Mouse (Mus musculus): ENCODE measurements at regions not wholly inside any gene's neighbourhood (a gene's known extent, or its start where the extent isn't known, plus 50 kb on each side); places are given as distances from the start of the nearest gene placed in this dataset.

DNA sequence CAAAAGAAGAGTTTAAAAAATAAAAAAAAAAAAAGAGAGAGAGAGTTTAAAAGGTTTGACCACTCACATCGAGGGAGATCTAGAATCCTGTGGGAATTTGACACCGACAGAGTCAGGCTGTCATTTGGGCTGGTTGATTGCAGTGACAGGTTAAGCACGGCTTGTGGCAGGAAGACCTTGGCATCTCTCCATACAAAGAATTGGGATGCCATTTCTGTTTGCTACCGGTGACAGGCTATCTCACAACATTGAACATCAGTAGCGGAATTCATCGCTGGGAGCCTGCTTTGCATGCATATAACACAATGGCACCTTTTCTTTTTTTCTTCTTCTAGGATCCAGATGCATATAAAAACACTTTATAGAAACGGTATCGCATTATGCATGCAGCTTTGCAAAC is 53.7 kb upstream of the Gm26657 start:
- H3K9me3 ChIP-seq, result no peaks in the 10 kb centered on the region
- H3K4me1 ChIP-seq, result peaks cover 5% of the 10 kb centered on the region; the same call in 1 of the 2 replicates
- no peak for ATAC-seq (ENCODE audit: low FRiP score, low read depth)
- peaks cover 6% of the 10 kb centered on the region; the same call in 1 of the 2 replicates for H3K27me3 ChIP-seq
- no peak overlapping the region for H3K9ac ChIP-seq (replicated peaks)
- H3K4me3 ChIP-seq, result no peak overlapping the region
- 70% methylated on average over 8 of the region's 8 CpGs for WGBS
- no peaks in the 10 kb centered on the region for H3K36me3 ChIP-seq
- no peak overlapping the region for H3K27ac ChIP-seq (replicated peaks)
- H3K4me2 ChIP-seq (replicated peaks), result no peak overlapping the region

DNA sequence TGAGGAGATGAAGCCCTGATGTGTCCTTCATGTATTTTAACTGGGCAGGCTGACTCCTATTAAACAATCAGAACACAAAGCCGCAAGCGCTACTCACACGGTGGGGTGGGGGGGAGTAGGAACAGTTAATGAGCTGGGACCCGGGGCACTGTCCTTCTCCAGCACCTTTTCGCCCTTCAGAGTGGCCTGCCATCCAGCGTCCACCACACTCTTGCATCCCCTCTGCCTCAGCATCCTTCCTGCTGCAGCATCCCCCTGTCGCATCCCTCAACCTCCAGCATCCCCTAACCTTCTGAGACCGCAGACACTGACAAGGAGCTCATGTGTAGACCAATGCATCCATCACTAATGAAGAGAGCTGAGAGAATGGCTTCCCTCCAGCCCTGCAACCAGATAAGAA is 54.2 kb upstream of the Gm26657 start:
- Histone ChIP-seq H3K27me3 (peaks cover 6% of the 10 kb centered on the region; the same call in 1 of the 2 replicates), H3K9ac (replicated peaks) (no peak overlapping the region), H3K4me2 (replicated peaks) (peak overlapping the region; percentile 36)

DNA sequence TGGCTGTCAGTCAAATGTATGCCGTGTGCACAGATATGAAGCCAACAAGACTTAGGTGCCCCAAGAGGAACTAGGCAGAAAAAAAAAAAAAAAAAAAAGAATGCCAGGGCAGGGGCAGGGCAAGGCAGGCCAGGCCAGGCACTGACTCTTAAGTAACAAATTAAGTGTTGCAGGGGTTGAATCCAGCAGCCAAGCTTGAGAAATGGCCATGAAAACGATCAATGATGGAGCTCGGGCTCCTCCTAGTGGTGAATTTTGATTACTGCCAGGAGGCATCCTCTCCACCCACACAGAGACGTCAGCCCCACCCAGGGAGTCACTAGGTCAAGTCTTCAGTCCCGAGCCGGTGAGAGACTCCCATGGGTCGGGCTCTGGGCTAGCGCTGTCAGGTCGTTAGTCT is 54.7 kb upstream of the Gm26657 start:
- no peak overlapping the region for H3K9ac ChIP-seq (replicated peaks)
- ATAC-seq (ENCODE audit: low FRiP score, low read depth), result peak; percentile 79
- 9% methylated on average over 9 of the region's 9 CpGs for WGBS
- H3K27ac ChIP-seq (replicated peaks), result no peak overlapping the region
- H3K9me3 ChIP-seq, result no peaks in the 10 kb centered on the region
- H3K4me1 ChIP-seq, result peaks cover 5% of the 10 kb centered on the region; the same call in 1 of the 2 replicates
- H3K27me3 ChIP-seq, result peaks cover 6% of the 10 kb centered on the region; the same call in 1 of the 2 replicates
- H3K36me3 ChIP-seq, result no peaks in the 10 kb centered on the region
- peak overlapping the region; percentile 36 for H3K4me2 ChIP-seq (replicated peaks)
- no peak overlapping the region for H3K4me3 ChIP-seq

More for the DNA sequence above, 54.2 kb upstream of the Gm26657 start:
- H3K36me3 ChIP-seq, result no peaks in the 10 kb centered on the region
- no peak overlapping the region for H3K4me3 ChIP-seq
- peak; percentile 30; the same call in 1 of the 2 replicates for ATAC-seq (ENCODE audit: low FRiP score, low read depth)
- 57% methylated on average over 8 of the region's 8 CpGs for WGBS
- no peaks in the 10 kb centered on the region for H3K9me3 ChIP-seq
- H3K4me1 ChIP-seq, result peaks cover 5% of the 10 kb centered on the region; the same call in 1 of the 2 replicates
- no peak overlapping the region for H3K27ac ChIP-seq (replicated peaks)

DNA sequence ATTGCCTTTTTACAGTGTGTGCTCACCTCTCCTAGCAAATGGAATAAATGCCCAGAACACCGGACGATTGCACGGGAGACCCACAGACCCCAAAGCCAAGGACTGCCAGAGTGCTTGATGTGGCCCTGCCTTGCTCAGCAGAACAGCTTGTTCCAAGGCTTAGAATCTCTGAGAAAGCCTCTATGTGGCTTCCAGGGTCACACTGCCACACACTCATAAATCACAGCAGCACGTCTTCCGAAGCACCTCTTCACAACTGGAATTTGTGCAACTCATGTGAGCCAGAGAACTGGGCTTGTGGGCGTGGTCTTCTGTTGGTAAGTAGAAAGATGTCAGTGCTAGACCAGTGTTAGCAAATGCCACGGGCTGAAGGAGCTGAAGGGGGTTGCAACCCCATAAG is 55.8 kb upstream of the Gm26657 start:
- peaks cover 6% of the 10 kb centered on the region; the same call in 1 of the 2 replicates for H3K27me3 ChIP-seq
- no peaks in the 10 kb centered on the region for H3K9me3 ChIP-seq
- H3K4me1 ChIP-seq, result peaks cover 5% of the 10 kb centered on the region; the same call in 1 of the 2 replicates
- ATAC-seq (ENCODE audit: low FRiP score, low read depth), result no peak
- H3K27ac ChIP-seq (replicated peaks), result no peak overlapping the region
- WGBS, result 90% methylated on average over 7 of the region's 7 CpGs
- no peak overlapping the region for H3K4me2 ChIP-seq (replicated peaks)
- no peak overlapping the region for H3K4me3 ChIP-seq
- no peaks in the 10 kb centered on the region for H3K36me3 ChIP-seq
- no peak overlapping the region for H3K9ac ChIP-seq (replicated peaks)

DNA sequence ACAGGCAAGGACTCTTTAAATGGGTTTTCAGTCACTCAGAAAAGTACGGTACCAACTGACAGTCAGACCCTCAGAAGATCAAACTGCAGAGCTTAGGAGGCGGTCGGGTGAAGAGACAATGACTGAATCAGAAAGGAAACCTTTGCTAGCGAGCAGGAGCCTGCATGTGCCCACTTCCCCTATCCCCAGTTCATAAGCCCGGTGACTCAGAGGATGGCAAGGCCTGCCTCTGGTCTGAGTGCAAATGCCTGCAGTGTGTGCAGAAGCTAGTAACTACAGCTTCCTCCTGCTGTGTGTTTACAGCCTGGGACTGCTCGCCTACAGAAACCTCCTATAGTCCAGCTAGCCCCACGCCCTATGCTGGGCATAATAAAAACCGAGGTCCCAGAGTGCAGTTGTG is 58.7 kb upstream of the Gm26657 start:
- Histone ChIP-seq H3K9ac (replicated peaks) (no peak overlapping the region), H3K4me2 (replicated peaks) (no peak overlapping the region), H3K9me3 (no peaks in the 10 kb centered on the region), H3K36me3 (no peaks in the 10 kb centered on the region), H3K27ac (replicated peaks) (no peak overlapping the region), H3K4me3 (no peak overlapping the region), H3K4me1 (peaks cover 5% of the 10 kb centered on the region; the same call in 1 of the 2 replicates), H3K27me3 (peaks cover 6% of the 10 kb centered on the region; the same call in 1 of the 2 replicates)
- no peak for ATAC-seq (ENCODE audit: low FRiP score, low read depth)
- 77% methylated on average over 8 of the region's 8 CpGs for WGBS

DNA sequence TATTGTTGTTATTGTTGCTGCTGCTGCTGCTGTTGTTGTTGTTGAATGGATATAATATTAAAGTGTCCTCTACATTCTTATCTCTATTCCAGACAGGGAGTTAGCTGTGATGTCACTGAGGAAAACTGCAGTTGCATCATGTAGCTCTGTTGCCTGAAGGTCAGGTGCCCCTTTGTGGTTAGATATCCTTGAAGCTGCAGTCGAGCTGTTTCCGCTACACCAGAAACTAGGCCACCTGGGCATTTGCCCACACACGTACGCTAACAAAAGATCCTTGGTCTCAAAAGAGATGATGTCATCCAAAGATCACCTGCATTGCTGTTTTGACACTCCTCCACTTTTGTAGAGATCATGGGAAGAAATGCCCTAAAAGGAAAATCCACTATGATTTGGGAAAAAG is 66.0 kb upstream of the Gm26657 start:
- no peaks in the 10 kb centered on the region for H3K27me3 ChIP-seq
- no peaks in the 10 kb centered on the region for H3K4me1 ChIP-seq
- no peak overlapping the region for H3K4me2 ChIP-seq (replicated peaks)
- no peaks in the 10 kb centered on the region for H3K36me3 ChIP-seq
- no peak overlapping the region for H3K27ac ChIP-seq (replicated peaks)
- H3K9ac ChIP-seq (replicated peaks), result no peak overlapping the region
- ATAC-seq (ENCODE audit: low FRiP score, low read depth), result no peak
- peaks cover 7% of the 10 kb centered on the region; the same call in 1 of the 2 replicates for H3K9me3 ChIP-seq
- H3K4me3 ChIP-seq, result no peak overlapping the region
- 92% methylated on average over 4 of the region's 4 CpGs for WGBS

DNA sequence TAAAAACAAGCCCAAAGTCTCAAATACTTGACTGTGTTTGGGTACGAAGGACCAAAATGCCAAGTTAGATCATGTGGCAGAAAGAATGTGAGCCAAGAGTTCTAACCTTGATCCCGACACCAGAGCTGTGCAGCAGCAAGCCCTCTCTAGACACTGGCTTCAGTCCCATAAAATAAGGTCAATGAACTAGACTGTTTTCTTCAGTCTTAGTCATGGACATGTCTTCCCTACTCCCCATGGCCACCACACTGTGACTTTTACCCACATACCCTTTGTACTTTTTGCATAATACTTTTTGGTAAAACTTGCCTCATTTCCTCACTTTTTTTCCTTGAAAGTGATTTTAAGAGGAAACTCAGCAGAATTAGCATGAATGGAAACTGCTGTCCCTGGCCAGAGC is 74.9 kb upstream of the Gm26657 start:
- Histone ChIP-seq H3K27ac (replicated peaks) (no peak overlapping the region), H3K4me2 (replicated peaks) (no peak overlapping the region), H3K4me3 (no peak overlapping the region), H3K36me3 (no peaks in the 10 kb centered on the region), H3K27me3 (no peaks in the 10 kb centered on the region), H3K9me3 (no peaks in the 10 kb centered on the region), H3K9ac (replicated peaks) (no peak overlapping the region), H3K4me1 (no peaks in the 10 kb centered on the region)
- no peak for ATAC-seq (ENCODE audit: low FRiP score, low read depth)
- WGBS, result 80% methylated on average over 2 of the region's 2 CpGs

DNA sequence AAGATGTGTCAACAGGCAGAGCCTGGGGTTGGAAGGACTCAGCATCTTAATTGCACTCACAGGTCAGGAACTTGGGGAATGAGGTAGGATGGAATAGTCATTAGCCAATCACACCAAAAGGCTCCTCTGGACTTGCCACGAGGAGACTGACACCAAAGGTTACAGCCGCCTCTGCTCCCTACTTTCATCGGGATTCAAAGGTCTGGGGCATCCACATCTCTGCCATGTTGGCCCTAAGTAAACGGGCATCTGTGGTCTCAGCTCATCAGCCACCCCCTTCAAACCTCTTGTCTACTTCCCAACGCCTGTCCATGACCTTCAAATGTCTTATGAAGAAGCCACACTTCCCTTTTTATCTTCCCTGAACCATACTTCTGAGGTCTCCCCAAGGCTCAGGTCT is 78.1 kb upstream of the Gm26657 start:
- WGBS, result 80% methylated on average over 5 of the region's 5 CpGs
- H3K9me3 ChIP-seq, result no peaks in the 10 kb centered on the region
- no peaks in the 10 kb centered on the region for H3K4me1 ChIP-seq
- no peak overlapping the region for H3K27ac ChIP-seq (replicated peaks)
- no peak for ATAC-seq (ENCODE audit: low FRiP score, low read depth)
- no peak overlapping the region for H3K9ac ChIP-seq (replicated peaks)
- H3K27me3 ChIP-seq, result no peaks in the 10 kb centered on the region
- no peak overlapping the region for H3K4me2 ChIP-seq (replicated peaks)
- no peak overlapping the region for H3K4me3 ChIP-seq
- H3K36me3 ChIP-seq, result no peaks in the 10 kb centered on the region

DNA sequence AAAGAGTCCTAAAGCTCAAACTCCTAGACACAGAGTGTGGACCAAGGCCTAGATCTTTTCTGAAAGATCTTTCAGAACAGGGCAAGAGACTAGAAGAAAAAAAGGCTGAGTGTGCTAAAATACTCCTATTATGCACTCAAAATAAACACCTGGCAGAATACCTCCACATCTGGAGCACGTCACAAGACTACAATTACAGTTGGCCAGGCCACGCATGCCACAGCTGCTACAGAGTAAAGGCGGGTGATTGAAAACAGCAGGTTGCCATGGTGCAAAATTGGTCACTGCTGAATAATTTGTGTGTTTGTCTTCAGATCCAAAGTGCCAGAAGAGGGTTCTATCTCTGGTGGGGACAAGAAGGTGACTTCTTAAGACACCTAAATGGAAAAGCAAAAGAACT is 82.8 kb upstream of the Gm26657 start:
- H3K36me3 ChIP-seq, result no peaks in the 10 kb centered on the region
- no peak for ATAC-seq (ENCODE audit: low FRiP score, low read depth)
- WGBS, result 72% methylated on average over 3 of the region's 3 CpGs

DNA sequence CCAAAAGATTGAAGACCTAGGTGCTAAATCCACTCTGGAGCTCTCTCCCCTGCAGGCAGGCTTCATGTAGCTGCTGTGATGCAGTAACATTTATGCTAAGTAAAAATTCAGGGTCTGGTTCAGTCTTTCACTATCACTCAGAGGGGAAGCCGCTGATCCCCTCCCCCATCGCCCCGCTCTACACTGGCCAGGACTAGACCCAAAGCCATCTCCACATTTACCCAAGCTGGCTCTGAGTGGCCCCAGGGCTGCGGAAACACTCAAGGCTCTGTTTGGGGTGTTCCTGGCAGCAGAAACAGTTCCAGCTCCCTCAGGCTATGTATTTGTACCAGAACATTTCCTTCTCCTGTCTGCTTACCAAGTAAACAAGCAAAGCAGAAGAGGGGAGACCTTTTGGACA is 85.5 kb upstream of the Gm26657 start:
- 78% methylated on average over 4 of the region's 4 CpGs for WGBS
- Histone ChIP-seq H3K9me3 (no peaks in the 10 kb centered on the region), H3K27me3 (no peaks in the 10 kb centered on the region), H3K4me1 (peaks cover 4% of the 10 kb centered on the region; the same call in 1 of the 2 replicates), H3K36me3 (no peaks in the 10 kb centered on the region), H3K27ac (replicated peaks) (no peak overlapping the region), H3K9ac (replicated peaks) (no peak overlapping the region), H3K4me3 (no peak overlapping the region), H3K4me2 (replicated peaks) (no peak overlapping the region)
- ATAC-seq (ENCODE audit: low FRiP score, low read depth), result no peak

More for the DNA sequence above, 82.8 kb upstream of the Gm26657 start:
- Histone ChIP-seq H3K27me3 (no peaks in the 10 kb centered on the region), H3K4me2 (replicated peaks) (no peak overlapping the region), H3K4me3 (no peak overlapping the region), H3K9me3 (no peaks in the 10 kb centered on the region), H3K9ac (replicated peaks) (no peak overlapping the region), H3K27ac (replicated peaks) (no peak overlapping the region), H3K4me1 (peaks cover 4% of the 10 kb centered on the region; the same call in 1 of the 2 replicates)

DNA sequence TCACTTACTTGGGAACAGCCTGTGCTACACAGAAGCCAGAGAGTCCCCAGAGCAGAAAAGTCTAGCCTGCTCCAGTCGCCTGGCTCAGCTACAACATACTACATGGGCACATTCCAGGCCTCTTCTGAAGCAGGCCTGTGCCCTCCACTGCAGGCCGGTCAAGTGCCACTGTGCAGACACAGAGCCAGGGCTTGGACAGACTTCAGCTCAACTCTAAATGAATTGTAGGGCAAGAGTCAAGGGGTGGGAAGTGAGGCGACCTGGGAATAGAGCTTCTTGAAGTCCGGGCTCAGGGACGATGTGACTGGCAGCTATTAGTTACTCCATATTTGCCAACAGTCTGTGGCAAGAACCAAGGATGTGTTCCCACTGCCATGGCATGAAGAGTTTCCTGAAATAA is 87.1 kb upstream of the Gm26657 start:
- H3K4me2 ChIP-seq (replicated peaks), result no peak overlapping the region
- no peaks in the 10 kb centered on the region for H3K9me3 ChIP-seq
- H3K4me3 ChIP-seq, result no peak overlapping the region
- H3K36me3 ChIP-seq, result no peaks in the 10 kb centered on the region
- H3K4me1 ChIP-seq, result peaks cover 4% of the 10 kb centered on the region; the same call in 1 of the 2 replicates
- WGBS, result 80% methylated on average over 5 of the region's 5 CpGs
- no peak overlapping the region for H3K9ac ChIP-seq (replicated peaks)
- no peak for ATAC-seq (ENCODE audit: low FRiP score, low read depth)
- no peak overlapping the region for H3K27ac ChIP-seq (replicated peaks)
- no peaks in the 10 kb centered on the region for H3K27me3 ChIP-seq

DNA sequence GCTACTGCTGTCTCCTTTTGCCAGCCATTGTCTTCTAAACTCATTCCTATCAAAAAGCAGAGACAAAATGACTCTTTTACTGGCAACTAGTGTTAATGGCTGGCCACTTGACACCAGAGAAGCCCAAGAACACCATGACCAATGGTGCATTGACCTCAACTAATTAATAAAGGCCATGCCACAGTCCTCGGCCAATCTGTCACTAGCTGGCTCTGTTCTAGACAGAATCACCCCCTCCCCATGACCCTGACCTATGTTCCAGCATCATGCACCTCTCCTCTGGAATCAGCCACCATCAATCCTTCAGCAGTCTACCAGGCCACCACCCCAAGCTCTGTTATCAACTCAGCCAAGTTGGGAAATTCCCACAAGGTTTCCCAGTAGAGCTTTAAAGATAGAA is 90.1 kb upstream of the Gm26657 start:
- H3K9ac ChIP-seq (replicated peaks), result no peak overlapping the region
- no peaks in the 10 kb centered on the region for H3K27me3 ChIP-seq
- 67% methylated on average over 1 of the region's 1 CpGs for whole genome bisulfite sequencing
- no peaks in the 10 kb centered on the region for H3K9me3 ChIP-seq
- H3K4me3 ChIP-seq, result no peak overlapping the region
- no peak overlapping the region for H3K4me2 ChIP-seq (replicated peaks)
- no peaks in the 10 kb centered on the region for H3K36me3 ChIP-seq
- H3K4me1 ChIP-seq, result peaks cover 7% of the 10 kb centered on the region
- no peak overlapping the region for H3K27ac ChIP-seq (replicated peaks)
- no peak for ATAC-seq (ENCODE audit: low FRiP score, low read depth)

Measured in midbrain, embryonic 12.5 days (tissue).